Mouse (Mus musculus): ENCODE results near the gene Tff1.

GRCm38 (mm10) chr17:31191825-31192224, 26.7 kb upstream of the Tff1 start:
- TF ChIP-seq CTCF (IDR thresholded peaks at IDR 0.05; ENCODE audit: low read depth) (no peak), EP300 (IDR thresholded peaks at IDR 0.05; ENCODE audit: low read depth) (no peak)

Data from liver, postnatal 0 days (tissue).